Mouse (Mus musculus) heart, embryonic 15.5 days (tissue): ENCODE results near the gene Mrpl55. TPM values are rescaled to one million over a fixed set of nuclear protein-coding genes. Genes with fewer than 3 reads are reported as not detected.

Source experiments
- ATAC-seq: fragments of 200-750 bp; cut with Nextera tagmentation; replicated peaks from 2 replicates; pipeline ENCODE4 v1.8.0; 2017; ENCODE audit warnings: low read depth, moderate TSS enrichment; ENCODE audit not compliant: insufficient number of reproducible peaks, insufficient read depth, low FRiP score
- H3K27ac ChIP-seq: fragments of 300-500 bp; sonication (generic); 2 replicates; pipeline ENCODE4 v1.5.1; 2015; ENCODE audit warnings: mild to moderate bottlenecking, inconsistent platforms
- H3K27me3 ChIP-seq: fragments of 300-500 bp; sonication (generic); 2 replicates; pipeline ENCODE4 v1.6.1; 2015; ENCODE audit warnings: inconsistent platforms
- H3K36me3 ChIP-seq: fragments of 300-500 bp; sonication (generic); 2 replicates; pipeline ENCODE4 v1.6.1; 2015; ENCODE audit warnings: mild to moderate bottlenecking, inconsistent platforms
- H3K4me1 ChIP-seq: fragments of 300-500 bp; sonication (generic); replicated peaks from 2 replicates; pipeline ENCODE4 v1.6.1; 2015; ENCODE audit warnings: inconsistent platforms
- H3K4me2 ChIP-seq: fragments of 300-500 bp; sonication (generic); 2 replicates; pipeline ENCODE4 v1.6.1; 2015; ENCODE audit warnings: inconsistent platforms, mild to moderate bottlenecking, moderate library complexity
- H3K4me3 ChIP-seq: fragments of 300-500 bp; sonication (generic); 2 replicates; pipeline ENCODE4 v1.5.1; 2015; ENCODE audit warnings: mild to moderate bottlenecking, inconsistent platforms
- H3K9ac ChIP-seq: fragments of 300-500 bp; sonication (generic); 2 replicates; pipeline ENCODE4 v1.6.1; 2015; ENCODE audit warnings: mild to moderate bottlenecking, inconsistent platforms
- H3K9me3 ChIP-seq: fragments of 300-500 bp; sonication (generic); replicated peaks from 2 replicates; pipeline ENCODE4 v1.6.1; 2016; ENCODE audit warnings: inconsistent platforms
- WGBS: fragments of 180-500 bp; shearing (Covaris S2); methylation state at CpG from one replicate; pipeline ENCODE4 v1.1.7; 2015; ENCODE audit warnings: mixed read lengths; 5-methylcytosine and 5-hydroxymethylcytosine counted together
- polyA plus RNA-seq: library from polyadenylated mRNA; unstranded; fragments of >200 nt; fragmentation: Nextera tagmentation; extraction: Ambion mirVana; gene quantifications from 2 replicates; pipeline ENCODE4 v1.2.1, GENCODE M21; 2015

The Mrpl55 gene
- polyA plus RNA-seq, 1 experiment from 2014 or later, result 114 TPM

DNA sequence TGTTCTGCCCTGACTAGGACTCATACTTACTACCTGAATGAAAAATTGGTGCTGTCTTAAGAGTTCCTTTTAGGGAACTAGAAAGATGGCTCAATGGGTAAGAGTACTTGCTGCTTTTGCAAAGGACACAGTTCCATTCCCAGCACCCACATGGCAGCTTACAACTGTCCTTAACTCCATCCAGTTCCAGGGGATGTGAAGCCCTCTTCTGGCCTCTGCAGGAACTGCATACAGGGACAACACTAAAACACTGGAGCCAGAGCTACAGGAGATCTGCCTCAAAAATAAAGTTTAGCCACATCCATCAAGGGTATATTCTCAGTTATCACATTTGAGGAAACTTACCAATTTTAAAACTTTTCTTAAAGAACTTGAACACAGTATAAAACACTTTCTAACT lies 16.8 kb downstream of the Mrpl55 start:
- Histone ChIP-seq H3K4me3 (no peak overlapping the region), H3K36me3 (peaks cover 6% of the 10 kb centered on the region), H3K4me1 (peaks cover 65% of the 10 kb centered on the region), H3K9ac (no peak overlapping the region), H3K9me3 (no peaks in the 10 kb centered on the region), H3K27me3 (no peaks in the 10 kb centered on the region), H3K4me2 (no peak overlapping the region), H3K27ac (no peak overlapping the region; the same call in 1 of the 2 replicates)
- ATAC-seq, result no peak

DNA sequence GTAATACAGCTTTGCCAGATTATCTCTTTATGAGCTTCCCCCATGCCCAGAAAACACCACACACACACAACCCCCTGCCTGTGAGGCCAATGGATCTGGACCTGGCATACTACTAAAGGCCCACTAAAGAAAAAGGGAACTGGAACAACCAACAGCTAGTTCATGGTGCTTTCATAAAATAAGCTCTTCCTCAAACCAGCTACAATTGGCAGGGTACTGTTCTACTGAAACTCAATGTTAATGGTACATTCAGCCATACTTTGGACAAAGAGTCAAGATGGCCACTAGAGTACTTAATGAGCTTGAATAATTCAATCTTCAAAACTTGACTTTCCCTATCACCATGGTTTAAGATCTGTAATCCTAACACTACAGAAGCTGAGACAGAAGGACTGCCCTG lies 19.3 kb downstream of the Mrpl55 start:
- H3K27ac ChIP-seq, result no peak overlapping the region
- no peak for ATAC-seq
- H3K9ac ChIP-seq, result no peak overlapping the region
- no peaks in the 10 kb centered on the region for H3K9me3 ChIP-seq
- no peaks in the 10 kb centered on the region for H3K27me3 ChIP-seq
- no peak overlapping the region for H3K4me2 ChIP-seq
- no peak overlapping the region for H3K4me3 ChIP-seq
- peaks cover 79% of the 10 kb centered on the region for H3K4me1 ChIP-seq
- H3K36me3 ChIP-seq, result peaks cover 6% of the 10 kb centered on the region; the same call in 1 of the 2 replicates

DNA sequence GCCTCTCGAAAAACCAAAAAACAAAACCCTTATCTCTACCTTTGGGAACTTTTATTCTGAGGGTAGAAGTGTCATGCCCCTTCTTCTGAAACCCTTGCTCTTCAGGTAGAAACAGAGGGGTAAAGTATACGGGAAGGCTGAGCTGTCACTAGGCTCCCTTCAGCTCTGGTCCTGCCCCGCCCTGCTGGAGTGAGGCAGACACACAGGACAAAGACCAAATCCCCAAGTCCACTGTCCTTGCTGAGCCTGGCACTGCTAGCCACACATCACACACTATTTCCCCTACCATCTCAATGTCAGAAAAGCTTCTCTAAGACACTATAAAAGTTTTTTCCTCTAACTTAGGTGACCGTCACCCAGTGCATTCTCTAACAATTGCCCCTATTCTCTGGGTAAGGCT lies 20.0 kb downstream of the Mrpl55 start:
- H3K4me2 ChIP-seq, result no peak overlapping the region
- no peak for ATAC-seq
- H3K4me1 ChIP-seq, result peaks cover 77% of the 10 kb centered on the region
- H3K36me3 ChIP-seq, result peaks cover 6% of the 10 kb centered on the region; the same call in 1 of the 2 replicates
- H3K27me3 ChIP-seq, result no peaks in the 10 kb centered on the region
- 75% methylated on average over 4 of the region's 4 CpGs for WGBS
- H3K9ac ChIP-seq, result no peak overlapping the region
- no peaks in the 10 kb centered on the region for H3K9me3 ChIP-seq
- H3K27ac ChIP-seq, result no peak overlapping the region
- H3K4me3 ChIP-seq, result no peak overlapping the region

DNA sequence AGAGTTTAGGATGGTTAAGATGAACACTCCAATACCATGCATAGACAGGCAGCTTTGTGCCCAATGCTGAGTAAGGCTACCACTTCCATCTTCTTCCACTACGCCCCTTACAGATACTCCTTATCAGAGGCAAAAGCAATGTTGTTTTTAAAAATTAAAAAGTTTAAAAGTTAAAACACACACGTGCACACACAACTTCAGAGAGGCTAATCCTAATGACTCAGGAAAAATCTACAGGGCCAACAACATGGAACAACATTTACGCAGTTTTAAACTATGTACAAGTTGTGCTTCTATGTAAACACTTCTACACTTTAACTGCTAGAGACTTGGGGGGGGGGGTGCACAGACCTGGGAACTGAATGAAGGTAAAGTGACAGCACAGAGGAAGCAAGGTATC lies 21.7 kb downstream of the Mrpl55 start:
- H3K27ac ChIP-seq, result no peak overlapping the region

DNA sequence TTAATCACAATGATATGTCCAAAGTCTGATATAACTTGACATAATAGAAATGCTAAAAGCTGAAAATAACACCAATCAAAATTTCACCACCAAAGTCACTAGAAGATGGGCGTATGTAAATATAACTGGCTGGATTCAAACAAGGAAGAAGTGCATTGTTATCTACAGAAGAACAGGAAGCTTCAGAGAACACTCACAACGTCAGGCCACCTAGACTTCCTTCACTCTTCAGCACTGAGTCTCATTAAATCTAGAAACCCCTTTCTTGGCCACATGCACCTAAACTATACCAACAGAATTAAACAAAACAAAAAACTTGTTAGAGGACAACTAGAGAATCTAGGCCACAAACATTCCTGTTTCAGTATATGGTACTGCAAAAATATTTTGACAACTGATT lies 22.2 kb downstream of the Mrpl55 start:
- Histone ChIP-seq H3K9ac (no peak overlapping the region), H3K9me3 (no peaks in the 10 kb centered on the region), H3K27me3 (no peaks in the 10 kb centered on the region), H3K27ac (no peak overlapping the region), H3K36me3 (peaks cover 5% of the 10 kb centered on the region; the same call in 1 of the 2 replicates), H3K4me1 (peaks cover 70% of the 10 kb centered on the region), H3K4me3 (no peak overlapping the region), H3K4me2 (no peak overlapping the region; the same call in 1 of the 2 replicates)
- 23% methylated on average over 2 of the region's 2 CpGs for WGBS
- no peak for ATAC-seq

More for the DNA sequence above, 21.7 kb downstream of the Mrpl55 start:
- Histone ChIP-seq H3K27me3 (no peaks in the 10 kb centered on the region), H3K9ac (no peak overlapping the region), H3K36me3 (peaks cover 6% of the 10 kb centered on the region; the same call in 1 of the 2 replicates), H3K4me3 (no peak overlapping the region), H3K9me3 (no peaks in the 10 kb centered on the region), H3K4me2 (no peak overlapping the region; the same call in 1 of the 2 replicates), H3K4me1 (peaks cover 70% of the 10 kb centered on the region)
- no peak for ATAC-seq
- 79% methylated on average over 3 of the region's 3 CpGs for WGBS

DNA sequence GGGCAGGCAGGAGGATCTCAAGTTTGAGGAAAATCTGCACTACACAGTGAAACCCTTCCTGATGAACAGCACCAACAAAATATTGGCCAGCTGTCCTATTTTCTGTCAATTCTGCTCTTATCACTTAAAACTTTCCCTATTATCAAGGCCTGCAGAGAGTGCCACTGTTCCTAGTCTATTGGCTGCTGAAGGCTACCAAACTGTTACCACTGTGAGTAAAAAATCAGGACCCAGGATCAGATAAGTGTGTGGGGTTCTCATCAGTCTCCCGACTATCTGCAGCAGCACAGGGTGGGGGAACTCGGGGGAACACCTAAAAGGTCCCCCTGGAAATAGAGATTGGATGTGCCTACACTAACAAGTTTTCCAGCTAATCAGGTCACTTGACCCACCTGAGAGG lies 22.9 kb downstream of the Mrpl55 start:
- Histone ChIP-seq H3K27me3 (no peaks in the 10 kb centered on the region), H3K4me1 (peaks cover 70% of the 10 kb centered on the region), H3K4me3 (no peak overlapping the region), H3K36me3 (no peaks in the 10 kb centered on the region), H3K9me3 (no peaks in the 10 kb centered on the region), H3K4me2 (peak overlapping the region; percentile 80), H3K9ac (no peak overlapping the region), H3K27ac (no peak overlapping the region)
- WGBS, result 30% methylated on average over 2 of the region's 2 CpGs
- ATAC-seq, result no peak

DNA sequence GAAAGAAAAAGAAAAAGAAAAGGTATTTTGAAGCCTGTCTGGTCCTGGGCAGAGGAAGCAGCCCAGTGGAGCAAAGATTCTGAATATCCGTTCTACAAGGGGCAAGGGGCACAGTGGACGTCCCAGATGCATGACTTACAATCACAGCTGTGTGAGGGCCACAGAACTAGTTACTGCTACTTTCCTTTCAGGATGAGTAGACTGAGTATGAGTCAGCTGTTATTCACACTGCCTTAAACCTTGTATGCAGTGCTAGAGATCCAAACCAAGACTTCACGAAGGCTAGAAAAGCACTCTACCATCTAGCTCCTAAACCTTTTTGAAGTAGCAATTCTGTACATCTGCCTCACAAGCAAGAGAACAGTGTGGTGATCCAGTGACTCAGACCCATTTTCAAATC lies 24.0 kb downstream of the Mrpl55 start:
- Histone ChIP-seq H3K9me3 (no peaks in the 10 kb centered on the region), H3K4me2 (peak overlapping the region; percentile 80), H3K9ac (peak overlapping the region; percentile 100), H3K36me3 (no peaks in the 10 kb centered on the region), H3K27ac (peak overlapping the region; percentile 97; the same call in 1 of the 2 replicates), H3K4me1 (peaks cover 66% of the 10 kb centered on the region), H3K4me3 (peak overlapping the region; percentile 94), H3K27me3 (no peaks in the 10 kb centered on the region)
- no peak for ATAC-seq
- 26% methylated on average over 3 of the region's 3 CpGs for WGBS

DNA sequence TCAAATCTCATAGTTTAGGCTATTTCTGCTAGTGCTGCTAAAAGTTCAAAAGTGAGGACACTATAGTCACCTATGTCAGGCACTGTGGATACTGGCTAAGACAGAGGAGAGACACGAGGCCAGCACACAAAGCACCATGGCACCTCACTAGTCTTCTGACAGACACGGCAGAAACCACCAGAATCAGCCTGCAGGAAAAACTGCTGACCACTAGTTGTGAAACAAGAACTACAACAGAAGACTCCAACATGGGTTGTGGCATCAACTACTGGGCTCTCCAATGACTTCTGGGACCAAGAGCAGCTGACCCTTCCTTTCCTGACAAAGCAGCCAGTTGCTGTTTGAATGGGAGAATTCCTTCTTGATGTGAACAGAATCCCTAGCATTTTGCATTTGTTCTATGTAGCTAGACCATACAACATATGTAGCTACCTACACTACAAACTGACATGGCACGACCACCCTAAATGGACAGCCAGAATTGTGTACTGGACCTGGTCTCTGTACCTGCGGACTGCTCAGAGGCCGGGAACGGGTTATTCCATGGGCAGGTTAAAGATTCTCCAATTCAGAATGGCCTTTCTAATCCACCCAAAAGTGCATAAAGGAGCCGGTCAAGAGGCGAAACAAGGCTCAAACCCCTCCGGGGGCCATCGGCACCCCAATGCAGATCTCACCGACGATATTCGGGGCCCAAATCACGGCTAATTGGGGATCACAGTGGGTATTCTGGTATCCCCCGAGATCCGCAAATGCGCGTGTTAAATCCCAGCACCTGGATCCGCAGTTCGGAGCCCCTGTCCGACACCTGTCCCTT lies 24.7 kb downstream of the Mrpl55 start:
- WGBS, result under 1% methylated on average over 21 of the region's 21 CpGs
- H3K4me2 ChIP-seq, result peak overlapping the region; percentile 80
- H3K4me3 ChIP-seq, result peak overlapping the region; percentile 94
- H3K9ac ChIP-seq, result peak overlapping the region; percentile 100
- no peaks in the 10 kb centered on the region for H3K36me3 ChIP-seq
- no peaks in the 10 kb centered on the region for H3K27me3 ChIP-seq
- peak overlapping the region; percentile 97 for H3K27ac ChIP-seq
- no peak for ATAC-seq
- no peaks in the 10 kb centered on the region for H3K9me3 ChIP-seq
- peaks cover 58% of the 10 kb centered on the region for H3K4me1 ChIP-seq

DNA sequence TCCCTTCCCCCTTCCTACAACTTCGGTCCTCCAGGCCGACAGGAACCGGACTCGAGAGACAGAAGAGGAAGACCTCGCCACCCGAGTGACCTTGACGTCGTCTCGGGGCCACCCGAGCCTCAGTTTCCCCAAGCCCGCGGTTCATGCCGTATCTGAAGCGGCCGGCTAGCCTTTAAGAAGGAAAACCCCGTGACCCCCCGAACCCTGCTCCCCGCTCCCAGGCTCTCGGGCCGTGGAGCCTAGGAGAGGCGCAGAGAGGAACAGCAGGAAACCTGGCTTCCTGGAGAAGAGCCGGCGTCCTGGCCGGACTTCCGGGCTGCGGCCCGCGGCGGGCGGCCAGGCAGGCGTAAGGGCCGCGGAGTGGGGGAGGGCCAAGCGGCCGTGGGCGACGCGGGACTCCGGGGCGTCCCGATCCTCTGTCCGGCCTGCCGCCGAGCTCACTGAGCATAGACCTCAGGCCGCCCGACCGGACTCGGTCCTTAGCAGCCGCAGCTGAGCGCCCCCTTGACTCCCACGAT lies 25.4 kb downstream of the Mrpl55 start:
- Histone ChIP-seq H3K27ac (peak overlapping the region; percentile 97), H3K4me1 (peaks cover 52% of the 10 kb centered on the region), H3K4me3 (peak overlapping the region; percentile 94), H3K9me3 (no peaks in the 10 kb centered on the region), H3K4me2 (peak overlapping the region; percentile 80), H3K9ac (peak overlapping the region; percentile 100), H3K27me3 (no peaks in the 10 kb centered on the region), H3K36me3 (no peaks in the 10 kb centered on the region)
- 1% methylated on average over 40 of the region's 51 CpGs for WGBS
- peak; percentile 82 for ATAC-seq

DNA sequence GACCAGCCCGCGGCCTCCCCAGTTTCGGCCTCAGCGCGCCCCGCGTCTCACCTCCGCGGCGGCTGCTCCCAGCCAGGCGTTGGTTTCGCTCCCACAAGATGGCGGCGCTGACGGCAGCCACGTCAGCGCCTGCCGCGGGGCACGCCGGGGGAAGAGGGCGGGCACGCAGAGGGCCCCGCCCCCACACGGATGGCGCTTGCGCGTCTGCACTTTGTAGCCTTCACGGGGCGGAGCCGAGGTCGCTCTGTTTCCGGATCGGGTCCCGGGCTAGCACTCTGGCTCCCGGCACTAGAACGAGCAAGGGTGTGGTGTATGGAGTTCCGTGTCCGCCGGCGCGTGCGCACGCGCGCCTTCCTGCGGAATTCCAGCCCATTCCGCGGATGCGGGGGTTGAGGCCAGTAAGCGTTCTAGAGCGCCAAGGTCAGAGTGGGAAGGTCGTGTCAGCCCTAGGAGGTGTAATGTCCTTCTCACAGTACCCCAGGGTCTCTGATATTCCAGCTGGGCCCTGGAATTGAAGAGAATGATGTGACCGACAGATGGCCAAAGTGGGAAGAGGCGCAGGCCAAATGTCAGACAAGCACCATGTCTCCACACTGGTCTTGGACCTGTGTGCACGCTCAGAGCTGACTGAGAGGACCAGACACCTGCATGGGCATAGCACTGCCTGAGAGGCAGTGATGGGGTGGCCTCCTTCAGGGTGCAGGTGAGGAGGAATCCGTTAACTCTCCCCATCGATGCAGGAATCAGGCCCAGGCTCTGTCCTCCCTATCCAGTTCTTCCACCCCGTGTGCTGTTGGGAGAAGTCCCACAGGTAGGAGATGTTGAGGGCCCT lies 26.1 kb downstream of the Mrpl55 start, which contains the start of gene Arf1:
Arf1 (minus strand) TSS at position 149 of the 832 bp plus-strand sequence.
- no peaks in the 10 kb centered on the region for H3K27me3 ChIP-seq
- peak within 1 kb of the TSS; percentile 80 for H3K4me2 ChIP-seq
- ATAC-seq, result peak; percentile 93
- 5% methylated on average over 59 of the region's 59 CpGs for WGBS
- no peaks in the 10 kb centered on the region for H3K36me3 ChIP-seq
- H3K4me1 ChIP-seq, result peaks cover 51% of the 10 kb centered on the region
- H3K9ac ChIP-seq, result peak within 1 kb of the TSS; percentile 100
- H3K4me3 ChIP-seq, result peak within 1 kb of the TSS; percentile 94
- H3K9me3 ChIP-seq, result no peaks in the 10 kb centered on the region
- H3K27ac ChIP-seq, result peak within 1 kb of the TSS; percentile 97

DNA sequence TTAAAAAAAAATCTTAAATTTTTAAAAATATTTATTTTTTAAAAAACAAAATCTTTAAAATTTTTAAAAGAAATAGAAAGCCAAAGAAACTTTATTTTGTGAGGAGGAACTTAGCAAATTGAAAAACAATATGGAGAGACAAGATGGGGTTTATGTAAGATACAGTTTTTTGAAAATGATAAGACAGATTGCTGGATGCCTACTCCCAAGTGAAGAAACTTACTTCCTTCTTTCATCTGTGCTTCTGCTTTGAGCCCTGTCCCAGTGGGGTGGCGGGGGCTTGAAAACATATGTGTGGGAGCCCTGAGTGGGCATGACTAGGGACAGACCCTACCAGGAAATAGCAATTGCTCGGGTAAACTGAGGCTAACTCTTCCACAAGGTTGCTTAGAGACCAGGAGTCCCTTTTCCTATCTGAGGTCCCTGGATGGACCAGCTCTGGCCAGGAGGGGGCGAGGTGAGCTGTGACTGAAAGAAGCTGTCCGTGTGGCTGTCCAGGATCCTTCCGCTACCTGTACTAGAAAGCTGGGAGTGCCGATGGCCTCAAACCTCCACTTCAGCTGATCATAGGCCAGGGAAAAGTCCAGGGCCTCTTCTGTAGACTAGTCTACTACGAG lies 28.0 kb downstream of the Mrpl55 start:
- ATAC-seq, result no peak
- 10% methylated on average over 7 of the region's 7 CpGs for WGBS
- H3K4me1 ChIP-seq, result peaks cover 33% of the 10 kb centered on the region

More for the DNA sequence above, 28.0 kb downstream of the Mrpl55 start:
- no peak overlapping the region for H3K27ac ChIP-seq
- no peak overlapping the region for H3K4me3 ChIP-seq
- no peaks in the 10 kb centered on the region for H3K27me3 ChIP-seq
- H3K9ac ChIP-seq, result no peak overlapping the region
- no peaks in the 10 kb centered on the region for H3K9me3 ChIP-seq
- no peak overlapping the region for H3K4me2 ChIP-seq
- H3K36me3 ChIP-seq, result no peaks in the 10 kb centered on the region
